Mouse (Mus musculus): ENCODE measurements around the gene Gm20721.

DNA sequence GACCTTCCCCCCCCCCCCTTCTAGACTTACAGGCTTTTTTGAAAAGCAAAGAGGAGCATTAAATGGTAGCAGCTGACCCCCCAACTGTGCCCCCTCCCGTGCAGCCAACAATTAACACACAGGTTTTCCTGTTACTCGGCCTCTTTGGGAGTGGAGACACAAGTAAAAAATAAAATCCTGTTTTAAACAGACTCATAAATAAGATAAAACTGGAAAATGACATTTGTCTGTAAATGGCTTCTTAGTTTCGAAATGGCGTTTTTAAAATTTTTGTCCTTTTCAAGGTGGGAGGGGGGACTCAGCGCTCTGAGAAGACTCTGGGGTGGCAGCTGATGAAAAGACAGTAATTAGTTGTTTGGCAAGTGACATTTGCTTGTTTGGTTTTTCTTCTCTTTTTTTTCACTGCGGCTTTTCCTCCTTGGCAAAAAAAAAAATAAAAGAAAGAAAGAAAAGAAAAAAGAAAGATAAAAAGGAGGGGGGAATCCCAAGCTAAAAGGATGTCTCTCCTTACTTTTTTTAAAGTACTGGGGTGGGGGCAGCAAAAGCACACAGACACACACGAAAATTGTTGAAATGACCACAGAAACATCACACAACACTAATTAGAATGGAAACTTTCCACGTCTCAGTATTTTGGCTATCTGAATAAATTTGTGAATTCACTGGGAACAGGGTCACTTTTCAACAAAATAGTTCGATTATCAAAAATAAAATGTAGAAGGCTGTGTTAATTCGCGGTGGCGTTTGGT, 15.1 kb downstream of the Gm20721 start:
- TF ChIP-seq CTCF (IDR thresholded peaks at IDR 0.05; ENCODE audit: insufficient read depth, low read length) (no peak), POLR2A (IDR thresholded peaks at IDR 0.05; ENCODE audit: borderline replicate concordance, extremely low read depth, low read depth, low read length) (no peak)
